Mouse (Mus musculus): Measurements from ENCODE around the gene Tnfaip3. TPM values are rescaled to one million over a fixed set of nuclear protein-coding genes. Genes with fewer than 3 reads are reported as not detected.

The Tnfaip3 gene
- total RNA-seq, 2 experiments from 2014 or later, result 2.4 to 4.9 TPM

GRCm38 (mm10) chr10:19022272-19022671 is 6.8 kb upstream of the Tnfaip3 start:
- intact Hi-C loops (cut with DNase I), result no loop called here
- no peak for DNase-seq

- DNase-seq, result no peak
- intact Hi-C loops (cut with DNase I), result loop anchor here (5.0 kb wide), 1 partner anchor 45 kb away; no protein-coding TSS in a partner anchor
Measured at GRCm38 (mm10) chr10:19016823-19017471, 1.5 kb upstream of the Tnfaip3 start.

- peak; percentile 15 for DNase-seq
- intact Hi-C loops (cut with DNase I), result loop anchor here (2.0 to 5.0 kb wide), 3 partner anchors 48 to 172 kb away; no protein-coding TSS in a partner anchor
Measured at GRCm38 (mm10) chr10:19014381-19015256, 838 bp downstream of the Tnfaip3 start.

- no peak for DNase-seq
- intact Hi-C loops (cut with DNase I), result loop anchor here (5.0 kb wide), 1 partner anchor 61 kb away; no protein-coding TSS in a partner anchor
Measured at GRCm38 (mm10) chr10:19013351-19013750, 2.1 kb downstream of the Tnfaip3 start.

- DNase-seq, result no peak
- intact Hi-C loops (cut with DNase I), result loop anchor here (5.0 kb wide), 1 partner anchor 60 kb away; no protein-coding TSS in a partner anchor
Measured at GRCm38 (mm10) chr10:19012616-19013015, 2.8 kb downstream of the Tnfaip3 start.

GRCm38 (mm10) chr10:19011832-19012440 is 3.5 kb downstream of the Tnfaip3 start:
- DNase-seq, result no peak
- intact Hi-C loops (cut with DNase I), result loop anchor here (5.0 kb wide), 1 partner anchor 60 kb away; no protein-coding TSS in a partner anchor

GRCm38 (mm10) chr10:19010414-19010813 is 5.0 kb downstream of the Tnfaip3 start:
- DNase-seq, result no peak
- intact Hi-C loops (cut with DNase I), result loop anchor here (5.0 kb wide), 1 partner anchor 58 kb away; no protein-coding TSS in a partner anchor

- DNase-seq, result peak; percentile 27 to 30
- intact Hi-C loops (cut with DNase I), result no loop called here
Measured at GRCm38 (mm10) chr10:19009186-19009672, 6.2 kb downstream of the Tnfaip3 start.

GRCm38 (mm10) chr10:19008607-19008940 is 6.9 kb downstream of the Tnfaip3 start:
- intact Hi-C loops (cut with DNase I), result no loop called here
- DNase-seq, result no peak

GRCm38 (mm10) chr10:19007897-19008606 is 7.4 kb downstream of the Tnfaip3 start:
- intact Hi-C loops (cut with DNase I), result no loop called here
- DNase-seq, result no peak

- intact Hi-C loops (cut with DNase I), result no loop called here
- DNase-seq, result no peak
Measured at GRCm38 (mm10) chr10:19002091-19002785, 13.2 kb downstream of the Tnfaip3 start.

- intact Hi-C loops (cut with DNase I), result no loop called here
- peak; percentile 21 to 32 for DNase-seq
Measured at GRCm38 (mm10) chr10:18999427-18999826, 16.0 kb downstream of the Tnfaip3 start.

- DNase-seq, result no peak
- intact Hi-C loops (cut with DNase I), result no loop called here
Measured at GRCm38 (mm10) chr10:18996331-18996730, 19.1 kb downstream of the Tnfaip3 start.

GRCm38 (mm10) chr10:18995465-18996261 is 19.8 kb downstream of the Tnfaip3 start:
- intact Hi-C loops (cut with DNase I), result no loop called here
- no peak for DNase-seq

- no peak for DNase-seq
- intact Hi-C loops (cut with DNase I), result no loop called here
Measured at GRCm38 (mm10) chr10:18992971-18993370, 22.5 kb downstream of the Tnfaip3 start.

GRCm38 (mm10) chr10:18991057-18991456 is 24.4 kb downstream of the Tnfaip3 start:
- intact Hi-C loops (cut with DNase I), result no loop called here

GRCm38 (mm10) chr10:18987907-18988199 is 27.6 kb downstream of the Tnfaip3 start:
- intact Hi-C loops (cut with DNase I), result no loop called here
- no peak for DNase-seq

More at GRCm38 (mm10) chr10:18991057-18991456, 24.4 kb downstream of the Tnfaip3 start:
- no peak for DNase-seq

GRCm38 (mm10) chr10:18987046-18987906 is 28.2 kb downstream of the Tnfaip3 start:
- no peak for DNase-seq
- intact Hi-C loops (cut with DNase I), result no loop called here

All from heart, postnatal 14 days (tissue).